Mouse (Mus musculus) neural tube, embryonic 14.5 days (tissue): ENCODE results near the gene Gad1. TPM values are rescaled to one million over a fixed set of nuclear protein-coding genes. Genes with fewer than 3 reads are reported as not detected.

Experiments used
- ATAC-seq: fragments of 200-750 bp; cut with Nextera tagmentation; 2 replicates; pipeline ENCODE4 v1.8.0; 2017; ENCODE audit warnings: low read depth, mild to moderate bottlenecking, moderate TSS enrichment, moderate library complexity
- H3K27ac ChIP-seq: fragments of 300-500 bp; sonication (generic); 2 replicates; pipeline ENCODE4 v1.5.1; 2014; ENCODE audit warnings: low read depth, mild to moderate bottlenecking, control low read depth, low read length, moderate library complexity, mixed read lengths
- H3K27me3 ChIP-seq: fragments of 300-500 bp; sonication (generic); 2 replicates; pipeline ENCODE4 v1.6.1; 2014; ENCODE audit warnings: low read length; ENCODE audit not compliant: control insufficient read depth, insufficient read depth
- H3K36me3 ChIP-seq: fragments of 300-500 bp; sonication (generic); 2 replicates; pipeline ENCODE4 v1.6.1; 2014; ENCODE audit warnings: low read length, mixed read lengths; ENCODE audit not compliant: control insufficient read depth, insufficient read depth
- H3K4me1 ChIP-seq: fragments of 300-500 bp; sonication (generic); 2 replicates; pipeline ENCODE4 v1.6.1; 2014; ENCODE audit warnings: low read length; ENCODE audit not compliant: control insufficient read depth, insufficient read depth
- H3K4me2 ChIP-seq: fragments of 300-500 bp; sonication (generic); 2 replicates; pipeline ENCODE4 v1.6.1; 2014; ENCODE audit warnings: mild to moderate bottlenecking, low read depth, low read length, control low read depth
- H3K4me3 ChIP-seq: fragments of 300-500 bp; sonication (generic); 2 replicates; pipeline ENCODE4 v1.5.1; 2014; ENCODE audit warnings: low read depth, low read length, control low read depth, mixed read lengths
- H3K9ac ChIP-seq: fragments of 300-500 bp; sonication (generic); replicated peaks from 2 replicates; pipeline ENCODE4 v1.6.1; 2014; ENCODE audit warnings: low read depth, mild to moderate bottlenecking, control low read depth, low read length, mixed read lengths
- H3K9me3 ChIP-seq: fragments of 300-500 bp; sonication (generic); 2 replicates; pipeline ENCODE4 v1.6.1; 2016; ENCODE audit warnings: low read length; ENCODE audit not compliant: control insufficient read depth
- WGBS: fragments of 180-500 bp; shearing (Covaris S2); extraction: QIAGEN DNeasy Blood & Tissue Kit; methylation state at CpG from one replicate; pipeline ENCODE4 v1.1.7; 2014; 5-methylcytosine and 5-hydroxymethylcytosine counted together
- polyA plus RNA-seq: library from polyadenylated mRNA; unstranded; fragments of >200 nt; fragmentation: Nextera tagmentation; extraction: Ambion mirVana; gene quantifications from 2 replicates; pipeline ENCODE4 v1.2.1, GENCODE M21; 2014

Gene Gad1
- polyA plus RNA-seq, 1 experiment from 2014 or later = 119 TPM

GRCm38 (mm10) chr2:70629339-70629761, 76.5 kb downstream of the Gad1 start:
- H3K4me1 ChIP-seq = 0 out of 2 replicates have a peak, but pooled peaks cover 4% of the 10 kb centered on the region
- no peak overlapping the region for H3K27ac ChIP-seq
- no peaks in the 10 kb centered on the region for H3K36me3 ChIP-seq
- ATAC-seq = peak; percentile 92
- peak overlapping the region; percentile 1; the same call in 1 of the 2 replicates for H3K4me3 ChIP-seq
- 3% methylated on average over 10 of the region's 10 CpGs for WGBS
- no peaks in the 10 kb centered on the region for H3K9me3 ChIP-seq
- 0 out of 2 replicates have a peak overlapping the region, but pooled peaks have one; percentile 25 for H3K9ac ChIP-seq
- no peaks in the 10 kb centered on the region for H3K27me3 ChIP-seq
- peak overlapping the region; percentile 42 for H3K4me2 ChIP-seq

- H3K4me1 ChIP-seq = 0 out of 2 replicates have a peak, but pooled peaks cover 4% of the 10 kb centered on the region
- H3K27ac ChIP-seq = no peak overlapping the region
- H3K4me3 ChIP-seq = no peak overlapping the region
- no peaks in the 10 kb centered on the region for H3K27me3 ChIP-seq
- H3K36me3 ChIP-seq = no peaks in the 10 kb centered on the region
- 0 out of 2 replicates have a peak overlapping the region, but pooled peaks have one; percentile 42 for H3K4me2 ChIP-seq
- no peaks in the 10 kb centered on the region for H3K9me3 ChIP-seq
- WGBS = 65% methylated on average over 3 of the region's 3 CpGs
- ATAC-seq = peak; percentile 39; the same call in 1 of the 2 replicates
- no peak overlapping the region for H3K9ac ChIP-seq
These were observed 77.0 kb downstream of the Gad1 start for GRCm38 (mm10) chr2:70629921-70630320.

GRCm38 (mm10) chr2:70631321-70631720, 78.4 kb downstream of the Gad1 start:
- Histone ChIP-seq H3K27ac (no peak overlapping the region), H3K36me3 (no peaks in the 10 kb centered on the region), H3K27me3 (no peaks in the 10 kb centered on the region), H3K4me1 (0 out of 2 replicates have a peak, but pooled peaks cover 4% of the 10 kb centered on the region), H3K4me3 (no peak overlapping the region), H3K9ac (no peak overlapping the region), H3K9me3 (no peaks in the 10 kb centered on the region), H3K4me2 (no peak overlapping the region)
- no peak for ATAC-seq
- 92% methylated on average over 1 of the region's 1 CpGs for WGBS

- Histone ChIP-seq H3K27me3 (no peaks in the 10 kb centered on the region), H3K4me2 (no peak overlapping the region), H3K36me3 (no peaks in the 10 kb centered on the region), H3K9me3 (no peaks in the 10 kb centered on the region), H3K27ac (no peak overlapping the region), H3K4me3 (no peak overlapping the region), H3K9ac (no peak overlapping the region), H3K4me1 (0 out of 2 replicates have a peak, but pooled peaks cover 4% of the 10 kb centered on the region)
- no peak for ATAC-seq
- WGBS = 90% methylated on average over 1 of the region's 1 CpGs
These were observed 79.5 kb downstream of the Gad1 start for GRCm38 (mm10) chr2:70632412-70632811.

- ATAC-seq = no peak
- 0 out of 2 replicates have a peak, but pooled peaks cover under 1% of the 10 kb centered on the region for H3K4me1 ChIP-seq
- H3K9me3 ChIP-seq = no peaks in the 10 kb centered on the region
- no peak overlapping the region for H3K27ac ChIP-seq
- H3K27me3 ChIP-seq = no peaks in the 10 kb centered on the region
- H3K4me2 ChIP-seq = no peak overlapping the region
- WGBS = 93% methylated on average over 5 of the region's 5 CpGs
- no peak overlapping the region for H3K4me3 ChIP-seq
- H3K36me3 ChIP-seq = no peaks in the 10 kb centered on the region
- H3K9ac ChIP-seq = no peak overlapping the region
These were observed 81.3 kb downstream of the Gad1 start for GRCm38 (mm10) chr2:70634028-70634690.

GRCm38 (mm10) chr2:70640968-70641367, 88.1 kb downstream of the Gad1 start:
- H3K9me3 ChIP-seq = no peaks in the 10 kb centered on the region
- no peak overlapping the region for H3K4me3 ChIP-seq
- H3K9ac ChIP-seq = no peak overlapping the region
- no peak for ATAC-seq
- no peak overlapping the region for H3K27ac ChIP-seq
- no peaks in the 10 kb centered on the region for H3K36me3 ChIP-seq
- no peak overlapping the region for H3K4me2 ChIP-seq
- H3K27me3 ChIP-seq = no peaks in the 10 kb centered on the region
- peaks cover 20% of the 10 kb centered on the region for H3K4me1 ChIP-seq

GRCm38 (mm10) chr2:70642971-70643565, 90.2 kb downstream of the Gad1 start:
- H3K4me2 ChIP-seq = no peak overlapping the region
- H3K4me3 ChIP-seq = no peak overlapping the region
- peaks cover 20% of the 10 kb centered on the region for H3K4me1 ChIP-seq
- H3K36me3 ChIP-seq = no peaks in the 10 kb centered on the region
- no peak overlapping the region for H3K9ac ChIP-seq
- 9% methylated on average over 16 of the region's 16 CpGs for WGBS
- ATAC-seq = peak; percentile 49; the same call in 1 of the 2 replicates
- H3K9me3 ChIP-seq = no peaks in the 10 kb centered on the region
- peak overlapping the region; percentile 55; the same call in 1 of the 2 replicates for H3K27ac ChIP-seq
- H3K27me3 ChIP-seq = no peaks in the 10 kb centered on the region

- peak; percentile 44; the same call in 1 of the 2 replicates for ATAC-seq
- no peak overlapping the region for H3K4me2 ChIP-seq
- H3K9me3 ChIP-seq = no peaks in the 10 kb centered on the region
- WGBS = 62% methylated on average over 6 of the region's 6 CpGs
- H3K9ac ChIP-seq = no peak overlapping the region
- no peaks in the 10 kb centered on the region for H3K36me3 ChIP-seq
- H3K4me3 ChIP-seq = no peak overlapping the region
- H3K27ac ChIP-seq = no peak overlapping the region
- H3K4me1 ChIP-seq = peaks cover 20% of the 10 kb centered on the region
- no peaks in the 10 kb centered on the region for H3K27me3 ChIP-seq
These were observed 92.5 kb downstream of the Gad1 start for GRCm38 (mm10) chr2:70645266-70645780.

GRCm38 (mm10) chr2:70647681-70648080, 94.8 kb downstream of the Gad1 start:
- H3K4me3 ChIP-seq = no peak overlapping the region
- 24% methylated on average over 4 of the region's 4 CpGs for WGBS
- no peak overlapping the region for H3K4me2 ChIP-seq
- no peaks in the 10 kb centered on the region for H3K36me3 ChIP-seq
- no peaks in the 10 kb centered on the region for H3K9me3 ChIP-seq
- H3K9ac ChIP-seq = no peak overlapping the region
- H3K27ac ChIP-seq = no peak overlapping the region
- ATAC-seq = no peak
- peaks cover 17% of the 10 kb centered on the region for H3K4me1 ChIP-seq
- no peaks in the 10 kb centered on the region for H3K27me3 ChIP-seq
